ENCODE assay signal across 8 mouse cellular contexts in the genomic region with DNA sequence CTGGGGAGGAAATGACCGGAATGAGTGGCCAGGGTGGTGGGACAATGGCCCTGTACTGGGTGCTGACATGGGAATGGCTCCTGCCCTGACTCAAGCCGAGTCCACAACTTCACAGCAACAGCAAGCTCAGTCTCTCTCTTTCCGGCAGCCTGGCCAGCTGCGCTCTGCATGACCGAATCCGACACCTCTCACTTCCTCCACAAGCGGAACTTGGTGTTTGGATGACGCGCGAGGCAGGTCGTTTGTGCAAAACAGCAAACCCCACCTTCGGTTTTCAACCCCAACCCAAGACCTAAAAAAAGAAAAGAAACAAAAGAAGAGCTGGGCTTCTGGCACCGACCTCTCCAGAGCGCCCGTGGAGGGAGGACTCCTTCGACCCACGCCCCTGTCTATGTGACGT. TPM values are rescaled to one million over a fixed set of nuclear protein-coding genes. Genes with fewer than 3 reads are reported as not detected.
DNase-seq lines count a peak whose midpoint lies in the region; ATAC-seq and TF ChIP-seq lines count a peak whose summit lies in the region.

No protein-coding gene starts in this region.

- H3K9me3 ChIP-seq in forebrain, embryonic 10.5 days = no peaks in the 10 kb centered on the region
- H3K9me3 ChIP-seq in forebrain, embryonic 14.5 days (replicated peaks; ENCODE audit: control insufficient read depth, low read length) = no peaks in the 10 kb centered on the region
- no peaks in the 10 kb centered on the region for H3K9me3 ChIP-seq in liver, embryonic 12.5 days (replicated peaks)

- no peaks in the 10 kb centered on the region for H3K36me3 ChIP-seq in forebrain, embryonic 10.5 days (replicated peaks)
- H3K36me3 ChIP-seq in forebrain, embryonic 14.5 days (ENCODE audit: control insufficient read depth, insufficient read depth, low read length) = no peaks in the 10 kb centered on the region
- H3K36me3 ChIP-seq in liver, embryonic 12.5 days = no peaks in the 10 kb centered on the region

- H3K27ac ChIP-seq in forebrain, embryonic 10.5 days = 0 out of 2 replicates have a peak overlapping the region, but pooled peaks have one; percentile 20
- H3K27ac ChIP-seq in forebrain, embryonic 14.5 days (ENCODE audit: low read depth, low read length) = no peak overlapping the region
- H3K27ac ChIP-seq in liver, embryonic 12.5 days = no peak overlapping the region
- H3K27ac ChIP-seq in layer of hippocampus, adult 2 months = no peak overlapping the region

- no peak for TF ChIP-seq CTCF in layer of hippocampus, adult 2 months (conservative IDR thresholded peaks at IDR 0.05)

- no peak for ATAC-seq in forebrain, embryonic 14.5 days
- ATAC-seq in liver, embryonic 12.5 days = no peak

- H3K4me1 ChIP-seq in forebrain, embryonic 10.5 days = peaks cover 52% of the 10 kb centered on the region
- peaks cover 6% of the 10 kb centered on the region; the same call in 1 of the 2 replicates for H3K4me1 ChIP-seq in forebrain, embryonic 14.5 days (ENCODE audit: control insufficient read depth, insufficient read depth, low read length)
- H3K4me1 ChIP-seq in liver, embryonic 12.5 days = peaks cover 40% of the 10 kb centered on the region

- H3K4me3 ChIP-seq in forebrain, embryonic 10.5 days = no peak overlapping the region
- no peak overlapping the region for H3K4me3 ChIP-seq in forebrain, embryonic 14.5 days (ENCODE audit: low read depth, low read length)
- no peak overlapping the region for H3K4me3 ChIP-seq in liver, embryonic 12.5 days
- H3K4me3 ChIP-seq in layer of hippocampus, adult 2 months = no peak overlapping the region

- no peak overlapping the region for H3K9ac ChIP-seq in forebrain, embryonic 14.5 days (ENCODE audit: low read length)
- H3K9ac ChIP-seq in liver, embryonic 12.5 days = no peak overlapping the region

- DNase-seq in forebrain, embryonic 10.5 days (ENCODE audit: extremely low spot score, low spot score) = no peak
- DNase-seq in forebrain, embryonic 14.5 days (ENCODE audit: low spot score) = no peak
- DNase-seq in heart, postnatal 4 days = peak; percentile 52
- peak; percentile 77 to 87 for DNase-seq in spleen, adult 18-20 months
- DNase-seq in urinary bladder, adult 18-20 months (ENCODE audit: low spot score in 2 of 2) = no peak
- no peak for DNase-seq in layer of hippocampus, adult 9-11 months
- DNase-seq in layer of hippocampus, adult 2 months (ENCODE audit: low spot score in 2 of 2) = no peak

- peaks cover 18% of the 10 kb centered on the region for H3K27me3 ChIP-seq in forebrain, embryonic 10.5 days (ENCODE audit: poor library complexity, severe bottlenecking)
- no peaks in the 10 kb centered on the region for H3K27me3 ChIP-seq in forebrain, embryonic 14.5 days (replicated peaks; ENCODE audit: control insufficient read depth, insufficient read depth, low read length)
- H3K27me3 ChIP-seq in liver, embryonic 12.5 days (replicated peaks) = peaks cover 54% of the 10 kb centered on the region

- 75% methylated on average over 18 of the region's 18 CpGs for WGBS in forebrain, embryonic 10.5 days
- WGBS in forebrain, embryonic 14.5 days = 76% methylated on average over 18 of the region's 18 CpGs
- 22% methylated on average over 18 of the region's 18 CpGs for WGBS in liver, embryonic 12.5 days (ENCODE audit: insufficient replicate concordance)

- H3K4me2 ChIP-seq in forebrain, embryonic 14.5 days (ENCODE audit: low read length) = no peak overlapping the region
- H3K4me2 ChIP-seq in liver, embryonic 12.5 days = peak overlapping the region; percentile 41

RNA-seq across cellular contexts. Expression of gene Smndc1, which starts 34.3 kb away (rescaled TPM):
- 45.4 and 47.2 TPM in 2 replicates for polyA plus RNA-seq in forebrain, embryonic 10.5 days (2016; fragmentation: Nextera tagmentation; extraction: Ambion mirVana)
- polyA plus RNA-seq in forebrain, embryonic 14.5 days (2014; fragmentation: Nextera tagmentation; extraction: Ambion mirVana) = 41.5 and 44.5 TPM in 2 replicates
- 10 to 100 TPM; 43.2 to 48.2 TPM for total RNA-seq in heart, postnatal 4 days (2021)
- 29.3 and 30.6 TPM in 2 replicates for polyA plus RNA-seq in liver, embryonic 12.5 days (2016; fragmentation: Nextera tagmentation; extraction: Ambion mirVana)
- total RNA-seq in layer of hippocampus, adult 2 months (2021) = 10 to 100 TPM; 39.9 to 40.7 TPM

RNA-seq across cellular contexts. Expression of gene Gm10197, which starts 53.1 kb away (rescaled TPM):
- polyA plus RNA-seq in forebrain, embryonic 10.5 days (2016; fragmentation: Nextera tagmentation; extraction: Ambion mirVana) = not detected in 2 replicates
- 7.2 TPM in 1 of 2 replicates, not detected in the other for polyA plus RNA-seq in forebrain, embryonic 14.5 days (2014; fragmentation: Nextera tagmentation; extraction: Ambion mirVana)
- not detected for total RNA-seq in heart, postnatal 4 days (2021)
- not detected in 2 replicates for polyA plus RNA-seq in liver, embryonic 12.5 days (2016; fragmentation: Nextera tagmentation; extraction: Ambion mirVana)
- not detected for total RNA-seq in layer of hippocampus, adult 2 months (2021)

Comparison
In these comparisons a context has a peak if more than half of its experiments do, and no peak if none do; other contexts are left out.
1. DNase-seq: peak in heart, postnatal 4 days (single experiment) and spleen, adult 18-20 months (2 of 2); none in forebrain, embryonic 10.5 days (single experiment), forebrain, embryonic 14.5 days (single experiment), urinary bladder, adult 18-20 months (0 of 2), layer of hippocampus, adult 9-11 months (single experiment) and layer of hippocampus, adult 2 months (0 of 2).